Mouse (Mus musculus): ENCODE data around the gene P2rx7. TPM values are rescaled to one million over a fixed set of nuclear protein-coding genes. Genes with fewer than 3 reads are reported as not detected.

Gene P2rx7
- total RNA-seq, 2 experiments from 2014 or later = 3.2 to 5.1 TPM

DNA sequence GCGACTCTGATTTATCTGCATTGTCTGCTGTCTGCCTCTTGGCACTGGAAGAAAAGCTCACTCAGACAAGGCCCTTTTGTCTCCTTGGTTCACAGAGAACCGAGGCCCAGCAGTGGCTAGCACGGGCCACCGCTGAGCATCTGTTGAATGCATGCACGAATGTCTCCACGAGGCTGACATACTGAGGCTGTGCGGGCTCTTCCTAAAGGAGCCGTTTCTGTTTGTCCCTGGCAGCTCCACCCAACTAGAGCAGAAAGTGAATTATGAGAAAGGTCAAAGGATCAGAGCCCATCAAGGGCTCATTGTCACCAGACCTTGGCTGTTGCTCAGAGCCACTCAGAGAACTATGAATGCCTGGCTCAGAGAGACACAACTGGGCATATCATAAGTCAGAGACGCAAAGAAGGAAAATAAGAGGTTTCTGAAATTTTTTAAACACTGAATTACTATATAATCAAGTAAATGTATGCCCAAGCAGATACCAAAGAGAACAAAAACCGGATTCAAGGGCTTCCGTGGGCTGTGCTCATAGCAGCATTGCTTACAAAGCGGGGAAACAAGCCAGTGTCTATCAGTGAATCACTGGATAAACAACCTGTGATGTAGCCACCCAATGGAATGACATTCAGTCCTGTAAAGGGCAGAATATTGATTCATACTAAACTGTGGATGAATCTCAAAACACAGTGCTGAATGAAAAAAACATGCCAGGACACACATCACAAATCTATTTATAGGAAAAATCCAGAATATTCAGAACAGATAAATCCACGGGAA, 49.9 kb downstream of the P2rx7 start:
- DNase-seq = peak; percentile 31

DNA sequence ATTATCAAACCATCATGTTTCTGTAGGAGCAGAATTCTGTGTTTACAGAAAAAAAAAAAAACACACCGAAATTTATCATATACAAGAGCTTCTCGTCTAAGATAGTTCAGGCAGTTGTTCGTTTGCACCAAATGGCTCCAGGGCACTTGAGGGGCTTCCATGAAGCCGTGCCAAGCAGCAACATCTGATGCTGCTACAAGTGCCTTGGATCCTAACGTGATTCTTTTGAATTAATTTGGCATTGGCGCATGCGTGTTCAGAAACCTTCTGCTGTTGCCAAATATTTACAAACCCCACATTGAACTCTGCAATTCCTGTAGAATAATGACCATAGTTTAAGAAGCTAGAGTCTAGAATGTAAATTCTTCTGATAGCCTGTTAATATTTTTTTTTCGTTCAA, 51.8 kb downstream of the P2rx7 start:
- no peak for DNase-seq

DNA sequence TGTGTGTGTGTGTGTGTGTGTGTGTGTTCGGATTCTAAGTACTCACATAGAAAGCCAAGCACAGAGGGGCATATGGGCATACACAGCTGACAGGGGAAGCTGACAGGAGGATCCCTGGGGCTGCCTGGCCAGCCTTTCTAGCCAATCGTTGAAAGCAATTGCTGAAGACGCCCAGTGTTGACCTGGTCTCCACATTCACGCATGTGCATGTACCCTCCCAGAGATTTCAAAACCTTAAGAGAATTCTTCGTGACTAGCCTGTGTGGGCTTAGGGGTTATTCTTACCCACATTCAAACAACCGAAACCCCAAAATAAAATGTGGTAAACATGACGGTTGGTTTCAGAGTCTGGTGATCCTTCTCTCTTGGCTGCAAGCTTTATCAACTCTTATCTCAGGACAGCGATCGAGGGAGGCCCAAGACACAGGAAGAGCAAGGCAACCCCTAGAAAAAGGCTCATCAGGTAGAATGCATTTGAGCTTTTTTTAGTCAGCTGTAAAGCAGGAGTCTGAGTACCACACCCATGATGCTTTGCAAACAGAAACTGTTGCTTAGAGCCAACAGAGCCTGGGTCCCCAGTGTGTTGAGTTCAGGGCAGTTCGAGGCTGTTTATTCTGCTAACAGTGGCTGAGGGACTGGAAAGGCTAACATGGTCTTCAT, 54.5 kb downstream of the P2rx7 start:
- DNase-seq = peak; percentile 17

DNA sequence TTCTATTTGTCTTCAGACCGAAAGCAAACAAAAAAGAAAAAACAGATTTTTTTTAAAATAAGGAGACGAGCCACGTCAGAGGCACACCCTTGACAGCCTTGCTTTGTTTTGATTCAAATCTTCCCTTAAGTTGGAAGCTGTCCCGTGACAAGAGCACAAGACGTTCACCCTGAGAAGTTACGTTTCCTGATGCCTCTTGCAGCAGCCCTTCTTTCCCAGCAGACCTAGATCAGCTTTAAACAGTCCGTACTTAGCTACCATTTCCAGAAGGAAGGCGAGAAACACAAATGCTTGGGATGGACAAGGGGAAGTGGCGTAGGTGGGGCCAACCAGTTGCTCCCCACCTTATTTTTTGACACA, 55.0 kb downstream of the P2rx7 start:
- DNase-seq = no peak

DNA sequence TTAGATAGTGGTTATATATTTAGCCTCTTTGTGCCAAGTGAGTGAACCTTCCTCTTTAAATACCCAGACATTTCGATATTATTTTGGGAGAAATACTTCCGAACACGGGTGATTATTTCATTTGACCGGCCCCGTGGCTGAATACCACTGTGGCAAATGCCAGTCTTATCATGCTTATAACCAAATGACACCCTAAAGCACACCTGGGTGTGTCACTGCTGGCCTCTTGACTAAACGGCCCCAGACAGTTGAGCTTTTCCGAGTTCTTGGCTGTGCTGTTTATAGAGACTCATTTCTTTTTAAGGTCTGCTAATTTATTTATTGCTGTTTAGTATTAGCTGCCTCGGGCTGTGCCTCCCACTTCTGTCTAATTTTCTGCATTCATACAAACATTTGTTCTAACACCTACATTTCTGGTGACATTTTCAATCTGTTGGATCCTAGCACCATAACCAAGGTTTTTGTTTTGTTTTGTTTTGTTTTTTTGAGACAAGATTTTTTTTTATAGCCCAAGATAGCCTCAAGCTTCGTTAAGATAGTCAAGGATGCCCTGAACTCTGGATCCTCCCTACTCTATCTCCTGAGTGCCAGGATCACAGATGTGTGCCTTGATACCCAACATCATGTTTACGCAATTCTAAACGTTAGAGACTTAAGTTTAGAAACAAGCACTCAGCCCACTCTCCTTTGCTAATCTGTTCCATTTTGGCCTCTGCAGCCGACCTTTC, 56.6 kb downstream of the P2rx7 start:
- DNase-seq = no peak

DNA sequence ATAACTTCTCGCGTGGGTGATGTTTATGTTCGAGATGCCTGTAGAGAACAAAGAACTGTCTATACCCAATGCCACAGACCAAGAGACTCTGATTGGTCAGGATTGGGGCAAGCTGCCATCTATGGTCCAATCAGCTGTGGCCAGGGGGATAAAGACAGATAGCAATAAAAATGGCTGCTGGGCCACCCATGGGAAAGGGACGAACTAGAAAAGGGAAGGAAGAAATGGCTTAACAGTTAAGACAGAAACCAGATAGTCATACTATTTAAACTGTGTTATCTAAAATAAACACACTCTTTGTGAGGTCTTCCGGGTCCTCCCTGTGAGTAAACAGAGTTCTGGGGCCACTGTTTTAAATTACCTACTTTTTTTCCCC, 57.1 kb downstream of the P2rx7 start:
- no peak for DNase-seq

DNA sequence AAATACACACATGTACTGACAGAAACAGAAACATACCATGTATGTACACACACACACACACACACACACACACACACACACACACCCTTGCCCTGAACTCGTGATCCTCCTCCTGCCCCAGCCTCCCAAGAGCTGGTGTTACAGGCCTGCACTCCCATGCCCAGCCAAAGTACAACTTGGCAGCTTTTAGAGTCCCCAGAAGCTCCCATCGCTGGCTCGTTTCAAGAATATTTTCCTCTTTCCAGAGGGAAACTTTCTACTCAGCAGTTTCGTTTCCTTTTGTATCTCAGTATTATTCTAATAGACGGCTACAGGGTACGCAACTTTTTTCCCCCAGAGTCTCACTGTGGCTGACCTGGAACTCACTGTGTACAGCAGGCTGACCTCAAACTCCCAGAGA, 58.4 kb downstream of the P2rx7 start:
- DNase-seq = peak; percentile 24

DNA sequence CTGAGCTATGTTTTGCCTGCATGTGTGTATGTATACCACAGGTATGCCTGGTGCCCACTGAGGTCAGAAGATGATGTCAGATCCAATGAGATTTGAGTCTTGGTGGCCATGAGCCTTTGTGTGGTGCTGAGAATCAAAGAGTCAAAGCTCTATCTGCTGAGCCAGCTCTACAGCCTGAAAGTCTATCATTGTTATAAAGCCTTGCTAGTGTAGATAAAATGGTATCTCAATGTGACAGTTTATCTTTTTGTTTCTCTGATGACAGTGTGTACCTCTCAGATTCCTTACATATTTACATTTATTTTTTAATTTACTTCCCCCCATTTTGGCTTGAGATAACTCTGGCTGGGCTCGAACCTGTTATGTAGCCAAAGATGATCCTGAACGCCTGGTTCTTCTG, 59.9 kb downstream of the P2rx7 start:
- no peak for DNase-seq

DNA sequence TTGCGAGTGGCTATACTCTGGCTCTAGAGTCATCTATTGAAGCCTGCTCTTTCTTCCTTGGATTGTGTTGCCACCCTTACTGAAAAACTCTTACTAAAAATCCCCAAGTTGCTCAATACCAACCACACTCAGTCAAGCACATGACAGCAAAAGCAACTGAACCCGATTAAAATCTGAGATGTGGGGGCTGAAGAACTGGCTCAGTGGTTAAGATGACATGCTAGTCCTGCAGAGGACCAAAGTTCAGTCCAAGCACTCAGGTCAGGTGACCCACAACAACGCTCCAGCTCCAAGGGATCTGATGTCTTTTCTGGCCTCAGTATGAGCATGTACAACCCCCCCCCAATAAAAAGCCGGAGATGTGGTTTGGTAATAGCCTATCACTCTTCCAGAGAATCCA, 60.9 kb downstream of the P2rx7 start:
- DNase-seq = no peak

DNA sequence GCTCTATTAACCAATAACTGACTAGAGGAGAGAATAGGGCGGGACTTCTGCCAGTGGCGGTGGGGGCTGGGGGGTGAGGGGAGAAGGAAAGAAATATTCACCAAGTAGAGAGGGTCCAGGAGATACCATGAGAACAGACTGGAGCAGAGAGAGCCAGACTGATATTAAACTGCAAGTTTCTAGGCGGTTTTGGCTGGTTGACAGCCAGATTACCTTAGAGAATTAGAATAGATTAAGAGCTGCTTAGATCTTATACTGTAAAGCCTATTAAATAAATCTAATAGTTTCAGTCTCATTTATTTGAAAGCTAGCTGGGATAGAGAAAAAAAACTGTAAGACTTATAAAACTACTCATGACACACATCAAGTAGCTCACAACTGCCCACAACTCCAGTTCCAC, 61.5 kb downstream of the P2rx7 start:
- DNase-seq = no peak

DNA sequence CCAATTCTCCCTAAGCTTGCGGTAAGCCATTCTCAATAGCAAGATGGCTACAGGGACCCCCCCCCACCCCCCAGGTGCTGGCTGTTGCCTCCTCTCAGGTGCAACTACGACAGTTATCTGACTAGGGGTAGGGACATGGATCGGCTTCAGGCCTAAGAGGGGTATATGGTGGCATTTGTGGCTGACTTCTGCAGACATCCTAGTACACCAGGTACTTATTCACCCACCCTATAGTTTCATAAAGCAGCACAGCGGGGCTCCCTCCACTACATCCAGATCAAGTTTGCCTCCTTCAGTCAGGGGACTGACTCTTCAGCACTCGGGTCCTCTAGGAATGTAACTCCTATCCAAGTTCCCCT, 63.2 kb downstream of the P2rx7 start:
- DNase-seq = no peak

DNA sequence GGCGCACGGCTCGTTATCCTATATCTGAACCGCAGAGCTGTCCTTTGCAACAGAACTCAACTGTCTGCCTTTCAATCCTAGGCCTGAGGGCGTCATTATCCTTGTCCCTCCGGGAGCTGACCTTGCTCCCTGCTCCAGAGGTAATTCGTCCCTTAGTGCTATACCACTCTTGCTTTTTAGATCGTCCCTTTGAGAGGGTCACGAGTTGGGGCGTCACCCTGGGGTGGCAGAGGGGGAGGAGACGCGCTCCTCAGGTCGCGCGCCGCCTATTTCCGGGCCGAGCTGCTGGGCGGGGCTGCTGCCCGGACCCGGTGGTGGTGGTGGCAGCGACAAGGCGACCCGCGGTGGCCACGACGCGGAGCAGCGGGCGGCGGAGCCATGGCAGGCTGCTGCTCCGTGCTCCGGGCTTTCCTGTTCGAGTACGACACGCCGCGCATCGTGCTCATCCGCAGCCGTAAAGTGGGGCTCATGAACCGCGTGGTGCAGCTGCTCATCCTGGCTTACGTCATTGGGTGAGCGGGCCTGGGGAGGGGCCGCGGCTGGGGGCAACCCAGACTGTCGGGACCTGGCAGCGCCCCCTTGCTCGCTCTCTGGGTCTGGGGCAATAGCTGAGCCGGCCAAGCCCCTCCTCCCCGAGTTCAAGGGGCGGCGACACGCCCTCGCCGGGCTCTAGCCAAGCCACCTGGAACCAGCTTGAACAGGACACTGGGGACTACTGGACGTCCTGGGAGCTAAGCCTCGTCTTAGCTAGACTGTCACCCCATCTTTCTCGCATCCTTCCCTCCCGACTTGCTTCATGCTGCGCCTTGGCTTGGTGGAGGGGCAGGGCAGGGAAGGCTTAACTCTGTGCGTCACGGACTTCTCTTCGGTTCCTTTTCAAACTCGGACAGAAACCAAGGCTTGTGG, 63.8 kb downstream of the P2rx7 start, which contains the start of gene P2rx4:
Gene P2rx4 (plus strand): TSS at position 269 of the 906 bp plus-strand sequence.
- DNase-seq = peak; percentile 86

DNA sequence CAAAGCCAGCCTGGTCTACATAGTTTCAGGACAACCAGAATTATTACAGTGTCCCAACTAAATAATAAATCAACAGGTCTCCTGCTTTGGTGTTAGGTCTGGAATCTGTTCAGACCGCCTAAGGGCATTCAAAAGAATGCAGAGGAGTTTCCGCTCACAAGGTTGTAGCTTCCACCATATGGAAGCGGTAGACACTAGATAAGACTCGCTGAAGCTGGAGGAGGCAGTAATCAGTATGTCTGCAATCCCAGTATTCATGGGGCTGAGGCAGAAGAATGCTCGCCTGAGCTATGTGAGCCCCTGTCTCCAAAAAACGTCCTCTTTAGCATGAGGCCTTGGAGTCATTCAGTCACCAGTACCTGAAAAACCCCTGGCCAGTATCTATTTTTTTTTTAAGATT, 65.1 kb downstream of the P2rx7 start:
- no peak for DNase-seq

DNA sequence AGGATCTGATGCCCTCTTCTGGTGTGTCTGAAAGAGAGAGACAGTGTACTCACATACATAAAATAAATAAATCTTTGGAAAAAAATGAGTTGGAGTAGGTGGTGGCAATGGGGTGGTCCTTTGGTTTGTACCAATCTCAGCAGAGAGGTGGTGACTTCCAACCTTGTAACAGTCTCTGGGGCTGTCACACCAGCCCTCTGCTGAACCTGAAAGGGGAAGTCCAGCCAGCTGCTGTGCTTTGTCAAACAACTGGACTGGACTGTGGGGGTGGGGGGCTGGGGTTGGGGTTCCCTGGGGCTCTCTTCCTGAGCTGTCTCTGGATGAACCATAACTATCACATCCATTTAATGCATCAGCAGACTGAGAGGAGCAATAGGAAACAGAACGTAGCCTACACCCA, 72.0 kb downstream of the P2rx7 start:
- DNase-seq = no peak

DNA sequence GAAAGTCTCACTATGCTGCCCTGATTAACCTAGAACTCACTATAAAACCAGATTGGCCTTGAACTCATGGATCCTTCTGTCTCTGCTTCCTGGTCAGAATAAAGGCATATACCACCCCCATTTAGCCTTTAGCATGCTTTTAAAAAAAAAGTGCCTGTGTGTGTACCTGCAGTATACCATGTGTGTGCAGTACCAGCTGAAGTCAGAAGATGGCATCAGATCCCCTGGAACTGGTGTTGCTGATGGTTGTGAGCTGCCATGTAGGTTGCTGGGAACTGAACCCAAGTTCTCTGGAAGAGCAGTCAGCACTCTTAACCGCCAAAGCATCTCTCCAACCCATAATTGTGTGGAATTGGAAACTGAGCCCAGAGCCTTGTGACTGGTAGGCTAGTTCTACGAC, 73.1 kb downstream of the P2rx7 start:
- DNase-seq = no peak

DNA sequence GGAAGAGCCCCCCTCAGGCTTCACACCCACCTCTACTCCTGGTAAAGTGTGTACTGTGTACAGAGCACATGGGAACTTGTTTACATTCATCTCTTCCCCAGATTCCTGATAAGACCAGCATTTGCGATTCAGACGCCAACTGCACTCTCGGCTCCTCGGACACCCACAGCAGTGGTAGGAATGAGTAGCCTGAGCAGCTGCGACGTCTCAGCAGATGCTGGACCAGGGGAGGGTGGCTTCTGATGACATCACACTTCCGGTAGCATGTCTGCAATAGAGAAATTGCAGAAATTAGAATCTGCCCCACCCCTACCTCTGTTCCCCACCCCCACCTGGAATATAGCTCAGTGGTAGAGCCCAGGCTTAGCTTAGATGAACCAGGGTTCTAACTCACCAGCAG, 74.7 kb downstream of the P2rx7 start:
- no peak for DNase-seq

DNA sequence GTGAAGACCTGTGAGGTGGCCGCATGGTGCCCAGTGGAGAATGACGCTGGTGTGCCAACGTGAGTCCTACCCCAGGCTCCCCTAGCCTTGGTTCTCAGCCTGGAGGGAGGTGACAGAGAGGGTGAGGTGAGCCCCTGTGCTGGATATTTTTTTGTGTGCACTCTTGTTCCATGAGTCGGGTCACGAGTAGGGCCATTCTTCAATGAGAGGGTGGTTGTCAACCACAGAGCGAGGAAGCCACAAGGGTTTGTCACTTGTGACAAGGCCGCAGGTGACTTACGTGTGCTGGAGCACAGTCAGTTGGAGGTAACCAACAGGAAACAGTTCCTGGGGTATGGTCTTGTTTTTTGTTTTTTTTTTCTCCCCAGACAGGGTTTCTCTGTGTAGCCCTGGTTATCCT, 75.5 kb downstream of the P2rx7 start:
- no peak for DNase-seq

DNA sequence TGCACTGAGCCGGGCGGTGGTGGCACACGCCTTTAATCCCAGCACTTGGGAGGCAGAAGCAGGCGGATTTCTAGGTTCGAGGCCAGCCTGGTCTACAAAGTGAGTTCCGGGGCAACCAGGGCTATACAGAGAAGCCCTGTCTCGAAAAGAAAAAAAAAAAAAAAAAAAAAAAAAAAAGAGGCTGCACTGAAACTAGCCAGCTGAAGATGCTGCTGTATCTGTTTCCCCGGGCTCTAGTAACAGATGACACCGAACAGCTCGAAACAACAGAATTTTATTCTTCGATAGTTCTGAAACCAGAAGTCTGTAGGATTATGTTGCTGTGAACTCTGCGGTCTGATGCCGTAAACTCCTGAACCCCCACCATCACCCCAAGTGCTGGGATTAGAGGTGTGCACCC, 81.7 kb downstream of the P2rx7 start:
- no peak for DNase-seq

DNA sequence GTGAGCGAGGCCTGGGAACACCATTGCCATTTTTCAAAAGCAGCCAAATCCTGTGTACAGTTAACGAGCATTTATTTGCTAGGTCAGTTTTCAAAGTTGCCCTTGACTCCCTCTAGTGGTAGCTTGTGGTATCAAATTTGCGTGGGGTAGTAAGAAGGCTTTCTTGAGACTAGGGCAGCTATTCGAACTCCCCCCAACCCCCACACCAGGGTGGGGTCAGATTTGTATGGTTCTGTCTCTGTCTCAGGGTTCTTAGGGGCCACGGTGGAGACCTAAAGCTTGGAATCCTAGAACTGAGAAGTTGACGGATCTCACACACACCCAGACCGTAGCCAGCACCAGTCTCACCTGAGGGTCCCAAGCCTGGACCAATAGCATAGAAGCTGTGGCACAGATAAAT, 82.4 kb downstream of the P2rx7 start:
- peak; percentile 79 for DNase-seq

DNA sequence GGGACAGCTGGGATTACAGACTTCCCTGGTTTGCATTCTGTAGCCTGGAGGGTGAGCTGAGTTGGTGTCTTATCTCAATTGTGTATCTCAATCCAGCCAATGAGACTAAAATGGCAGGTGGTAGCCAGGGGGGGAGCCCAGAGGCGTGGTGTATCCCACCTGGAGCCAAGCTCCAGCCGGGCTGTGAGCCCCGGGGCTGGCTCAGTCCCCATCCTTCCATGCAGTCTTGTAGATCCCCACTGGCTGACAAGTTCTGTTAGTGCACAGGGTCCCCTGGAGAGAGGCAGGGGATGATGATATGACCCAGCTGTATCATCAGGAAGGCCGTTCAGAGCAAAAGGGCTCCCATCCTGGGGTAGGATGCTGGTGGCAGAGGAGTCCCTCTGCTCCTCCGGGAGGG, 82.9 kb downstream of the P2rx7 start:
- no peak for DNase-seq

DNA sequence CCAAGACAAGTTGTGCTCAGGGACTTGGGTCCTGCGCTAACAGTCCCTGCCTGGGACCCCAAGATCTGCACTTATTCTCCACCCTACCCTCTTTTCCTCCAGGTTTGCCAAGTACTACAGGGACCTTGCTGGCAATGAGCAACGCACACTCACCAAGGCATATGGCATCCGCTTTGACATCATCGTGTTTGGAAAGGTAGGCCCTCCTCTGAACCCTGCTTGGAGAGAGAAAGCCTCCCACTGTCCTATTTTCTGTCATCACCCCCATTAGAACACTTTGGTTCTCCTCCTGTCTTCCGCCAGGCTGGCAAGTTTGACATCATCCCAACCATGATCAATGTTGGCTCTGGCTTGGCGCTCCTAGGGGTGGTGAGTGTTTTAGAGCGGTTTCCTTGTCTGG, 83.4 kb downstream of the P2rx7 start:
- DNase-seq = no peak

DNA sequence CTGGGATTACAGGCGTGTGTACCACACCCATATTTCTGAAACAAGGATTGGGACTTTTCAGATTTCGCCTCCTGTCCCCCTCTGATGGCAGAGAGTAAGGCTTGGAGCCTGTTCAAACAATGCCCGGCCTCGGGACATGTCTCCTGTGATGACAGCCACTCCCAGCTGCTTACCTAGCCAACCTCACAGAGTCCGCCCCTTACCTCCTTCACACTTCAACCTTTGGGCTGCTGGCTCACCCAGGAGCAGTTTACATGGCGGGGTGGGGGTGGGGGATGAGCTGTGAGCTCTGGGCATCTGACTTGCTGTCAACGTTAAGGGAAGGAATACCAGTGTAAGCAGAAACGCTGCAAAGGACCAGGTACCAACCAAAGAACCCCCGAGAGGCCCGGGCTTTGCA, 87.1 kb downstream of the P2rx7 start:
- no peak for DNase-seq

DNA sequence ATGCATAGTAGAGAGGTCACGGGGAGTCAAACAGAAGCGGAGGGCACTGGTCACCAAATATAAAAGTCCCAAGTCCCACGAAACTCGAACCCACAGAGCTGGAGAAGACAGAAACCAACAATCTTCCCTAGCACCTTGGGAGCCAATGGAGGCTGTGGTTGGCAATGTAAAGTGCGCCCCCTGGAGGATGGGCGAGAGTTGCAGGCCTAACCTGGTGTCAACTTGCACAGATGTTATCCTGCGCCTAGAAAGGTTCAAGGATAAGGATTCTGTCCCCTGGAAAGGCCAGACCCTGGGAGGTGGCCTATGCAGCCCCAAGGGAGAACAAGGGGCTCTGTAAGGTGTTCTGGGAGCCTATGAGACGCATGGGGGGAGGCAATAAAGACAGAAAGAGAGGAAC, 87.6 kb downstream of the P2rx7 start:
- peak; percentile 79 for DNase-seq
